Mouse (Mus musculus) C2C12 (cell line): Measurements from ENCODE around the gene Nap1l5. TPM values are rescaled to one million over a fixed set of nuclear protein-coding genes. Genes with fewer than 3 reads are reported as not detected.

Experiments
- H3K27me3 ChIP-seq: one replicate; pipeline ENCODE4 v1.6.1; 2011; ENCODE audit not compliant: control insufficient read depth, insufficient read depth, insufficient read length
- H3K36me3 ChIP-seq: one replicate; pipeline ENCODE4 v1.6.1; 2011; ENCODE audit not compliant: control insufficient read depth, insufficient read depth
- H3K4me3 ChIP-seq: one replicate; pipeline ENCODE4 v1.5.1; 2011; ENCODE audit warnings: mild to moderate bottlenecking, control low read depth; ENCODE audit not compliant: poor library complexity, insufficient read depth, severe bottlenecking
- H3K79me2 ChIP-seq: one replicate; pipeline ENCODE4 v1.6.1; 2011; ENCODE audit not compliant: control insufficient read depth, insufficient read depth
- H3K79me3 ChIP-seq: one replicate; pipeline ENCODE4 v1.6.1; 2011; ENCODE audit warnings: low read depth, control low read depth
- H3ac ChIP-seq: one replicate; pipeline ENCODE3; 2011; ENCODE audit warnings: low read depth; ENCODE audit not compliant: control insufficient read depth, insufficient read length
- CEBPB ChIP-seq: IDR thresholded peaks from one replicate; pipeline ENCODE4 v1.6.1; 2011; ENCODE audit warnings: low read depth, mild to moderate bottlenecking, control low read depth, moderate library complexity
- CTCF ChIP-seq: IDR thresholded peaks from one replicate; pipeline ENCODE4 v1.5.1; 2011; ENCODE audit not compliant: control insufficient read depth, insufficient read depth, insufficient read length
- FOSL1 ChIP-seq: IDR thresholded peaks from one replicate; pipeline ENCODE4 v1.8.0; 2011; ENCODE audit warnings: mild to moderate bottlenecking, low read length; ENCODE audit not compliant: poor library complexity, insufficient read depth, severe bottlenecking
- MAX ChIP-seq: IDR thresholded peaks from one replicate; pipeline ENCODE4 v1.6.1; 2011; ENCODE audit warnings: mild to moderate bottlenecking, control low read depth
- MYOD1 ChIP-seq: IDR thresholded peaks from one replicate; pipeline ENCODE4 v1.6.1; 2011; ENCODE audit warnings: low read depth; ENCODE audit not compliant: control insufficient read depth, insufficient read length
- MYOG ChIP-seq: IDR thresholded peaks from one replicate; pipeline ENCODE4 v1.6.1; 2011; ENCODE audit not compliant: control insufficient read depth, insufficient read length; ENCODE audit errors: extremely low read depth
- USF1 ChIP-seq: IDR thresholded peaks from one replicate; pipeline ENCODE4 v1.6.1; 2011; ENCODE audit warnings: low read depth, mild to moderate bottlenecking, control low read depth, moderate library complexity
- long read RNA-seq, 2 experiments: library from polyadenylated mRNA; unstranded; transcript quantifications; one replicate each; pipeline ENCODE4 v2.0.0; 2019 to 2020
- polyA plus RNA-seq: library from polyadenylated mRNA; unstranded; fragments of >200 nt; fragmentation: generic; extraction: Trizol; gene quantifications from one replicate; pipeline ENCODE4 v1.2.1, GENCODE M21; 2012; ENCODE audit warnings: missing spikeins

Nap1l5 gene
- 0.04 TPM for polyA plus RNA-seq
- long read RNA-seq, experiment 1, result 0 reads
- long read RNA-seq, experiment 2, result 0 reads

DNA sequence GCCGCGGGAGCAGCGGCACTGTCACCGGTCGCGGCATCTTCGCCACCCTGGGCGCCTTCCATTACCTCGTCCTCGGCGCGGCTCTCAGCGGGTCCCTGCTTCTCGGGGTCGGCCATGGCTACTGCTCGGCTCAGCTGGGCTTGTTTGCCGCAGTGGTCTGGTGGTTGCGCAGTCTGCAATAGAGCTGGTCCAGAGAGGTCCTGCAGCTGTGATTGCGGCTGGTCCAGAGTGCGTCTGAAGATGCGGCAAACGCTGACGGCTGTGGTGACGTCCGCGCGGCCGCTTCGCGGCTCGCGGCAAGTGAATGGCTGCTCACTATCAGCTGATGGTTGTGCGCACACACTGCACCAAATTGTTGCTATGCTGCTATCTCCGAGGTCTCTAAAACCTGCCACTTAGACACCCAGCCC lies at the start of gene Nap1l5:
Gene Nap1l5 (minus strand): TSS at position 225 of the 410 bp plus-strand sequence.
- Histone ChIP-seq H3K4me3 (no peak within 1 kb of the TSS), H3K79me2 (no peaks in the 10 kb centered on the region), H3K79me3 (no peaks in the 10 kb centered on the region), H3K27me3 (no peaks in the 10 kb centered on the region), H3ac (no peak within 1 kb of the TSS), H3K36me3 (no peaks in the 10 kb centered on the region)
- TF ChIP-seq CEBPB (no peak), USF1 (no peak), FOSL1 (no peak), CTCF (no peak), MYOD1 (no peak), MYOG (no peak), MAX (no peak)

- Histone ChIP-seq H3K79me2 (no peaks in the 10 kb centered on the region), H3ac (no peak overlapping the region), H3K36me3 (no peaks in the 10 kb centered on the region), H3K4me3 (no peak overlapping the region), H3K79me3 (no peaks in the 10 kb centered on the region), H3K27me3 (no peaks in the 10 kb centered on the region)
- TF ChIP-seq MAX (no peak), MYOG (no peak), CTCF (no peak), FOSL1 (no peak), USF1 (no peak), MYOD1 (no peak), CEBPB (no peak)
Measured at GRCm38 (mm10) chr6:58951128-58951992, 44.5 kb upstream of the Nap1l5 start.

DNA sequence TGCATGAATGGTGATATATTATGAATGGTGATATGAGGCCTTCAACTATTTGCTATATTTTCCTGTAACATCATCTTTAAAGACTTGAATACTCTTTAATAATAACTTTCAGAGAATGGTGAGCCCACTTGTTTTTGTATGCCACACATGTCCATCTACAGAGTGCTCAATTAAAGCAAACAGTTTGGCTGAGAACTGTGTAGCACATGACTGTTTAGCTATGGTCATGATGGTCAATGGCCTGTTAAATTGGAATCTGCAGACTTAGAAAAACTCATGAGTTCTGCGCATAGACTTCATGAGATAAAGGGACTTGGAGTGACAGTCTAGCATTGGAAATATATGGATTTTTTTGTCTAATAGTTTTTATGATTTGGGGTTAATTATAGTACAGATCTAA lies 43.5 kb upstream of the Nap1l5 start:
- Histone ChIP-seq H3K79me3 (no peaks in the 10 kb centered on the region), H3K4me3 (no peak overlapping the region), H3K79me2 (no peaks in the 10 kb centered on the region), H3K27me3 (no peaks in the 10 kb centered on the region), H3ac (no peak overlapping the region), H3K36me3 (no peaks in the 10 kb centered on the region)
- TF ChIP-seq MYOD1 (no peak), CEBPB (no peak), USF1 (no peak), FOSL1 (no peak), MAX (no peak), MYOG (no peak), CTCF (no peak)

DNA sequence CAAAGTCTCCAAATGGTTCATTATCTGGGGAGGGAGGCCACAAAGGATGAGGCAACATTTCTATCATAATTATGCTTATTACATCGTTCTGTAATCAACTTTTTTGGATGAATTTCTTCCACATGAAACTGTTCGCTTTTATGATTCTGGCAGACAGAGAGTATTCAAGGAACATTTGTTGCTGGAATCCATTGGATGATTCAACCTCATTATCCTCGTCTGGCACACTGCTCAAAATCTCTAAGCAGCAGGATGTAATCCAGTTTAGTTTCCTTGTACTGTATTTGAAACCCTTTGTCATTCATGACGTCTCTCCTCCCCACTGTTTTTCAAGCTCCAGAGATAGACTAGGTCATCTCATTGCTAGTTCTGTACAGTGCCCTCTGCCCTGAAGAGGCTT lies 40.0 kb upstream of the Nap1l5 start:
- no peaks in the 10 kb centered on the region for H3K27me3 ChIP-seq

GRCm38 (mm10) chr6:58946246-58946645 lies 39.4 kb upstream of the Nap1l5 start:
- Histone ChIP-seq H3ac (no peak overlapping the region), H3K79me3 (no peaks in the 10 kb centered on the region), H3K36me3 (no peaks in the 10 kb centered on the region), H3K4me3 (no peak overlapping the region), H3K79me2 (no peaks in the 10 kb centered on the region), H3K27me3 (no peaks in the 10 kb centered on the region)
- no peak for TF ChIP-seq MYOG
- no peak for TF ChIP-seq CEBPB
- TF ChIP-seq MAX, result no peak
- no peak for TF ChIP-seq USF1
- TF ChIP-seq CTCF, result no peak
- no peak for TF ChIP-seq MYOD1
- no peak for TF ChIP-seq FOSL1

More for the DNA sequence above, 40.0 kb upstream of the Nap1l5 start:
- Histone ChIP-seq H3K36me3 (no peaks in the 10 kb centered on the region), H3ac (no peak overlapping the region), H3K79me2 (no peaks in the 10 kb centered on the region), H3K79me3 (no peaks in the 10 kb centered on the region), H3K4me3 (no peak overlapping the region)
- no peak for TF ChIP-seq MYOG
- TF ChIP-seq FOSL1, result no peak
- no peak for TF ChIP-seq CTCF
- TF ChIP-seq MYOD1, result no peak
- no peak for TF ChIP-seq CEBPB
- TF ChIP-seq USF1, result no peak
- TF ChIP-seq MAX, result no peak

- H3K27me3 ChIP-seq, result no peaks in the 10 kb centered on the region
- no peaks in the 10 kb centered on the region for H3K79me2 ChIP-seq
- TF ChIP-seq USF1 (no peak), MYOD1 (no peak), FOSL1 (no peak), CTCF (no peak), MYOG (no peak), MAX (no peak), CEBPB (no peak)
- H3K79me3 ChIP-seq, result no peaks in the 10 kb centered on the region
- no peak overlapping the region for H3K4me3 ChIP-seq
- no peak overlapping the region for H3ac ChIP-seq
- no peaks in the 10 kb centered on the region for H3K36me3 ChIP-seq
Measured at GRCm38 (mm10) chr6:58943958-58944357, 37.1 kb upstream of the Nap1l5 start.
